Comparison of ENCODE assay signal across 8 mouse cellular contexts in genomic region chr4:32179707-32180241, GRCm38 (mm10). TPM values are rescaled to one million over a fixed set of nuclear protein-coding genes. Genes with fewer than 3 reads are reported as not detected.
A peak's percentile ranks its signal among the peaks of the same experiment; 100 is the strongest.
DNase-seq lines count a peak whose midpoint lies in the region; ATAC-seq and TF ChIP-seq lines count a peak whose summit lies in the region.

No protein-coding gene starts in this region.

- no peak overlapping the region for H3K4me3 ChIP-seq in C2C12 (ENCODE audit: insufficient read depth, poor library complexity, severe bottlenecking)
- H3K4me3 ChIP-seq in forebrain, embryonic 16.5 days (replicated peaks; ENCODE audit: low read length): no peak overlapping the region
- H3K4me3 ChIP-seq in lung, embryonic 15.5 days: peak overlapping the region; percentile 13; the same call in 1 of the 2 replicates
- H3K4me3 ChIP-seq in hindbrain, embryonic 12.5 days: no peak overlapping the region

- no peaks in the 10 kb centered on the region for H3K79me3 ChIP-seq in C2C12 (ENCODE audit: low read depth)

- H3K36me3 ChIP-seq in C2C12 (ENCODE audit: control insufficient read depth, insufficient read depth): no peaks in the 10 kb centered on the region
- H3K36me3 ChIP-seq in forebrain, embryonic 16.5 days (ENCODE audit: control insufficient read depth, insufficient read depth): no peaks in the 10 kb centered on the region
- no peaks in the 10 kb centered on the region for H3K36me3 ChIP-seq in lung, embryonic 15.5 days
- no peaks in the 10 kb centered on the region for H3K36me3 ChIP-seq in hindbrain, embryonic 12.5 days

- H3K4me1 ChIP-seq in forebrain, embryonic 16.5 days (replicated peaks; ENCODE audit: control insufficient read depth, insufficient read depth, low read length): peaks cover 8% of the 10 kb centered on the region; the same call in 1 of the 2 replicates
- peaks cover 14% of the 10 kb centered on the region for H3K4me1 ChIP-seq in lung, embryonic 15.5 days
- peaks cover 26% of the 10 kb centered on the region for H3K4me1 ChIP-seq in hindbrain, embryonic 12.5 days

- H3K9me3 ChIP-seq in forebrain, embryonic 16.5 days (ENCODE audit: control insufficient read depth, low read length): no peaks in the 10 kb centered on the region
- no peaks in the 10 kb centered on the region for H3K9me3 ChIP-seq in lung, embryonic 15.5 days
- H3K9me3 ChIP-seq in hindbrain, embryonic 12.5 days (replicated peaks): no peaks in the 10 kb centered on the region

- peak; percentile 83 for ATAC-seq in forebrain, embryonic 16.5 days
- peak; percentile 91 for ATAC-seq in lung, embryonic 15.5 days (ENCODE audit: borderline replicate concordance, extremely low read depth, low FRiP score, low TSS enrichment)
- no peak for ATAC-seq in hindbrain, embryonic 12.5 days (ENCODE audit: low FRiP score)

- H3ac ChIP-seq in C2C12 (ENCODE audit: control insufficient read depth, insufficient read length, low read depth): no peak overlapping the region

- H3K79me2 ChIP-seq in C2C12 (ENCODE audit: control insufficient read depth, insufficient read depth): no peaks in the 10 kb centered on the region

- no peak overlapping the region for H3K27ac ChIP-seq in forebrain, embryonic 16.5 days (ENCODE audit: low read length)
- peak overlapping the region; percentile 89 for H3K27ac ChIP-seq in lung, embryonic 15.5 days
- H3K27ac ChIP-seq in hindbrain, embryonic 12.5 days: no peak overlapping the region

- DNase-seq in R1 (ENCODE audit: low read depth, low spot score): peak; percentile 54
- DNase-seq in induced T-regulatory cell, adult 2 months (ENCODE audit: low read depth): peak; percentile 78
- no peak for DNase-seq in layer of hippocampus, adult 11-12 months (ENCODE audit: low spot score)
- no peak for DNase-seq in frontal cortex, postnatal 14 days (ENCODE audit: low spot score in 2 of 2)

- no peaks in the 10 kb centered on the region for H3K27me3 ChIP-seq in C2C12 (ENCODE audit: control insufficient read depth, insufficient read depth, insufficient read length)
- H3K27me3 ChIP-seq in forebrain, embryonic 16.5 days (replicated peaks; ENCODE audit: control insufficient read depth, insufficient read depth, low read length): no peaks in the 10 kb centered on the region
- no peaks in the 10 kb centered on the region for H3K27me3 ChIP-seq in lung, embryonic 15.5 days
- no peaks in the 10 kb centered on the region for H3K27me3 ChIP-seq in hindbrain, embryonic 12.5 days

- no peak overlapping the region for H3K4me2 ChIP-seq in forebrain, embryonic 16.5 days (ENCODE audit: low read length)
- peak overlapping the region; percentile 42 for H3K4me2 ChIP-seq in lung, embryonic 15.5 days
- H3K4me2 ChIP-seq in hindbrain, embryonic 12.5 days (replicated peaks): no peak overlapping the region

- TF ChIP-seq CTCF in C2C12 (IDR thresholded peaks at IDR 0.05; ENCODE audit: control insufficient read depth, insufficient read depth, insufficient read length): no peak

- H3K9ac ChIP-seq in forebrain, embryonic 16.5 days (replicated peaks; ENCODE audit: low read depth, low read length): no peak overlapping the region
- no peak overlapping the region for H3K9ac ChIP-seq in lung, embryonic 15.5 days
- H3K9ac ChIP-seq in hindbrain, embryonic 12.5 days: no peak overlapping the region

- 22% methylated on average over 8 of the region's 8 CpGs for WGBS in forebrain, embryonic 16.5 days
- WGBS in lung, embryonic 15.5 days: 11% methylated on average over 8 of the region's 8 CpGs
- 49% methylated on average over 8 of the region's 8 CpGs for WGBS in hindbrain, embryonic 12.5 days

TF ChIP-seq in C2C12, 6 proteins besides CTCF, POLR2A, EP300 and RAD21:
- TF ChIP-seq MAX (IDR thresholded peaks at IDR 0.05) (peak; percentile 12), MYOG (IDR thresholded peaks at IDR 0.05; ENCODE audit: control insufficient read depth, extremely low read depth, insufficient read length) (no peak), CEBPB (IDR thresholded peaks at IDR 0.05; ENCODE audit: low read depth) (peak; percentile 63), USF1 (IDR thresholded peaks at IDR 0.05; ENCODE audit: low read depth) (no peak), MYOD1 (IDR thresholded peaks at IDR 0.05; ENCODE audit: control insufficient read depth, insufficient read length, low read depth) (peak; percentile 20), FOSL1 (IDR thresholded peaks at IDR 0.05; ENCODE audit: insufficient read depth, low read length, poor library complexity, severe bottlenecking) (peak; percentile 97)

RNA-seq across cellular contexts. Expression of gene Bach2, which starts 58.8 kb away (rescaled TPM):
- 0.11 TPM for polyA plus RNA-seq in C2C12 (2012; fragmentation: generic; extraction: Trizol)
- 32.7 and 33.3 TPM in 2 replicates for polyA plus RNA-seq in forebrain, embryonic 16.5 days (2015; fragmentation: Nextera tagmentation; extraction: Ambion mirVana)
- 8.7 and 10.5 TPM in 2 replicates for polyA plus RNA-seq in lung, embryonic 15.5 days (2015; fragmentation: Nextera tagmentation; extraction: Ambion mirVana)
- polyA plus RNA-seq in hindbrain, embryonic 12.5 days (2016; fragmentation: Nextera tagmentation; extraction: Ambion mirVana): 25.4 and 27.3 TPM in 2 replicates

Comparison
In these comparisons a context has a peak if more than half of its experiments do, and no peak if none do; other contexts are left out.
1. DNase-seq: peak in R1 (single experiment) and induced T-regulatory cell, adult 2 months (single experiment); none in layer of hippocampus, adult 11-12 months (single experiment) and frontal cortex, postnatal 14 days (0 of 2).